In genomic region chr12:110418735-110419350, GRCm38 (mm10) we compare ENCODE assay signal across 8 mouse cellular contexts. TPM values are rescaled to one million over a fixed set of nuclear protein-coding genes. Genes with fewer than 3 reads are reported as not detected.
DNase-seq lines count a peak whose midpoint lies in the region; ATAC-seq and TF ChIP-seq lines count a peak whose summit lies in the region.

No protein-coding gene starts in this region.

- no peak overlapping the region for H3K9ac ChIP-seq in CH12.LX (ENCODE audit: insufficient read depth, low read depth)
- H3K9ac ChIP-seq in kidney, embryonic 16.5 days (replicated peaks; ENCODE audit: low read length), result no peak overlapping the region
- no peak overlapping the region for H3K9ac ChIP-seq in liver, postnatal 0 days (replicated peaks)

- ATAC-seq in kidney, embryonic 16.5 days (ENCODE audit: low FRiP score, low TSS enrichment), result 0 out of 2 replicates have a peak, but pooled peaks have one; percentile 21
- peak; percentile 20 for ATAC-seq in liver, postnatal 0 days

- no peak overlapping the region for H3K4me3 ChIP-seq in CH12.LX (replicated peaks in 1 of 3; ENCODE audit: low read depth in 2 of 3, low read length in 2 of 3, poor library complexity in 1 of 3)
- no peak overlapping the region for H3K4me3 ChIP-seq in kidney, embryonic 16.5 days (ENCODE audit: low read length)
- H3K4me3 ChIP-seq in liver, postnatal 0 days (ENCODE audit: low read depth, low read length), result no peak overlapping the region
- H3K4me3 ChIP-seq in olfactory bulb, adult 2 months (ENCODE audit: insufficient read depth, low read depth, low read length), result no peak overlapping the region

- H3K4me2 ChIP-seq in CH12.LX (ENCODE audit: insufficient read depth, low read depth, poor library complexity, severe bottlenecking), result peak overlapping the region; percentile 64
- H3K4me2 ChIP-seq in kidney, embryonic 16.5 days (replicated peaks; ENCODE audit: low read depth, low read length), result no peak overlapping the region
- H3K4me2 ChIP-seq in liver, postnatal 0 days (ENCODE audit: low read depth, low read length), result no peak overlapping the region

- H3K79me2 ChIP-seq in CH12.LX (replicated peaks; ENCODE audit: control insufficient read depth, extremely low read depth, insufficient read depth, poor library complexity, severe bottlenecking), result no peaks in the 10 kb centered on the region

- no peaks in the 10 kb centered on the region for H3K36me3 ChIP-seq in CH12.LX (replicated peaks in 1 of 2; ENCODE audit: control insufficient read depth in 1 of 2, insufficient read depth in 1 of 2, low read length in 1 of 2)
- H3K36me3 ChIP-seq in kidney, embryonic 16.5 days (ENCODE audit: insufficient read depth, low read length), result no peaks in the 10 kb centered on the region
- no peaks in the 10 kb centered on the region for H3K36me3 ChIP-seq in liver, postnatal 0 days (replicated peaks; ENCODE audit: insufficient read depth, low read length)

- dilution Hi-C loops in CH12.LX (cut with MboI; ENCODE audit: extremely low pct_ligation_motif_present, extremely low pct_unique_long_range_greater_than_20kb, low sequenced_read_pairs), result no loop called here

- peaks cover 6 to 10% of the 10 kb centered on the region in 2 experiments; a peak in 3 of 4 replicates for H3K4me1 ChIP-seq in CH12.LX (ENCODE audit: control insufficient read depth in 1 of 2, insufficient read depth in 2 of 2)
- H3K4me1 ChIP-seq in kidney, embryonic 16.5 days (ENCODE audit: insufficient read depth, low read length), result peaks cover 9% of the 10 kb centered on the region; the same call in 1 of the 2 replicates
- no peaks in the 10 kb centered on the region for H3K4me1 ChIP-seq in liver, postnatal 0 days (ENCODE audit: insufficient read depth)
- H3K4me1 ChIP-seq in olfactory bulb, adult 2 months (ENCODE audit: control insufficient read depth, insufficient read depth, low read length), result peaks cover 4% of the 10 kb centered on the region

- no peak for TF ChIP-seq EP300 in CH12.LX (IDR thresholded peaks at IDR 0.05; ENCODE audit: low read length)
- no peak for TF ChIP-seq EP300 in liver, postnatal 0 days (IDR thresholded peaks at IDR 0.05; ENCODE audit: low read depth)

- in situ Hi-C loops in CH12.LX (cut with MboI; ENCODE audit: low pct_ligation_motif_present, low pct_unique_long_range_greater_than_20kb, low sequenced_read_pairs), result loop anchor here (5.0 kb wide), 1 partner anchor 423 kb away; the partner anchor contains the start of gene Mok

- WGBS in kidney, embryonic 16.5 days, result 37% methylated on average over 7 of the region's 8 CpGs
- 33% methylated on average over 7 of the region's 8 CpGs for WGBS in liver, postnatal 0 days (ENCODE audit: insufficient replicate concordance)
- 29% methylated on average over 8 of the region's 8 CpGs for WGBS in olfactory bulb, adult 2 months

- peak; percentile 44 to 74 for TF ChIP-seq CTCF in CH12.LX (conservative IDR thresholded peaks at IDR 0.05 in 1 of 2, IDR thresholded peaks at IDR 0.05 in 1 of 2; ENCODE audit: low read depth in 2 of 2, low read length in 2 of 2)
- TF ChIP-seq CTCF in liver, postnatal 0 days (IDR thresholded peaks at IDR 0.05; ENCODE audit: low read depth), result peak; percentile 75
- 0 out of 2 replicates have a peak, but pooled peaks have one; percentile 9 for TF ChIP-seq CTCF in olfactory bulb, adult 2 months (IDR thresholded peaks at IDR 0.05; ENCODE audit: insufficient read depth, low read depth, low read length)

- intact Hi-C loops in gastrocnemius, postnatal 14 days (cut with DNase I; ENCODE audit: low total_unique reads), result no loop called here

- H3K9me3 ChIP-seq in CH12.LX (replicated peaks; ENCODE audit: low read length), result no peaks in the 10 kb centered on the region
- no peaks in the 10 kb centered on the region for H3K9me3 ChIP-seq in kidney, embryonic 16.5 days (ENCODE audit: low read length)
- no peaks in the 10 kb centered on the region for H3K9me3 ChIP-seq in liver, postnatal 0 days (ENCODE audit: low read length)

- no peak for TF ChIP-seq POLR2A in CH12.LX (IDR thresholded peaks at IDR 0.05; ENCODE audit: low read depth, low read length)
- no peak for TF ChIP-seq POLR2A in olfactory bulb, adult 2 months (IDR thresholded peaks at IDR 0.05; ENCODE audit: insufficient read depth, low read depth, low read length)

- peaks cover 16% of the 10 kb centered on the region for H3K27me3 ChIP-seq in CH12.LX (replicated peaks)
- H3K27me3 ChIP-seq in kidney, embryonic 16.5 days (ENCODE audit: insufficient read depth, low read length), result no peaks in the 10 kb centered on the region
- H3K27me3 ChIP-seq in liver, postnatal 0 days (ENCODE audit: insufficient read depth, low read length), result no peaks in the 10 kb centered on the region

- peak; percentile 32 for DNase-seq in adrenal gland, adult 2 months
- no peak for DNase-seq in adrenal gland, postnatal 25 days
- peak; percentile 71 for DNase-seq in CH12.LX (ENCODE audit: extremely low read depth)
- peak; percentile 69 for DNase-seq in cerebellum, adult 9-10 months
- peak; percentile 24 for DNase-seq in gastrocnemius, postnatal 14 days
- DNase-seq in liver, postnatal 0 days, result peak; percentile 41

- H3K27ac ChIP-seq in CH12.LX (ENCODE audit: insufficient read depth, low read depth), result no peak overlapping the region
- H3K27ac ChIP-seq in kidney, embryonic 16.5 days (ENCODE audit: low read length), result no peak overlapping the region
- no peak overlapping the region for H3K27ac ChIP-seq in liver, postnatal 0 days (ENCODE audit: low read depth)
- no peak overlapping the region; the same call in 1 of the 2 replicates for H3K27ac ChIP-seq in olfactory bulb, adult 2 months (ENCODE audit: insufficient read depth, low read depth, low read length)

- peak; percentile 70 for TF ChIP-seq RAD21 in CH12.LX (IDR thresholded peaks at IDR 0.05; ENCODE audit: low read depth, low read length)

TF ChIP-seq in CH12.LX, 34 proteins besides CTCF, POLR2A, EP300 and RAD21:
- peak; percentile 61 for TF ChIP-seq SMC3 (IDR thresholded peaks at IDR 0.05; ENCODE audit: low read depth, low read length)
- peak; percentile 98 for TF ChIP-seq ZNF384 (IDR thresholded peaks at IDR 0.05; ENCODE audit: low read depth, low read length)
- TF ChIP-seq PAX5 (IDR thresholded peaks at IDR 0.05; ENCODE audit: low read length), result no peak

RNA-seq across cellular contexts. Expression of gene Ppp2r5c, which starts 28.1 kb away (rescaled TPM):
- 100 to 1,000 TPM; 112 to 118 TPM for total RNA-seq in adrenal gland, adult 2 months (2021)
- 12.8 and 14.8 TPM in 2 replicates for polyA plus RNA-seq in adrenal gland, adult 2 months (2012; rRNA removed)
- total RNA-seq in adrenal gland, postnatal 25 days (2021), result 98.6 and 115 TPM in 2 replicates
- total RNA-seq in CH12.LX (2012; rRNA removed), result 67.2 and 71.6 TPM in 2 replicates
- total RNA-seq in CH12.LX (2014; rRNA removed), result 111 and 122 TPM in 2 replicates
- 78.5 and 97.7 TPM in 2 replicates for polyA plus RNA-seq in CH12.LX (2012; ENCODE audit: insufficient read length, low read depth)
- total RNA-seq in gastrocnemius, postnatal 14 days (2021), result 10 to 100 TPM; 60.2 to 61.9 TPM
- 140 and 145 TPM in 2 replicates for polyA plus RNA-seq in kidney, embryonic 16.5 days (2015; fragmentation: Nextera tagmentation; extraction: Ambion mirVana)
- polyA plus RNA-seq in liver, postnatal 0 days (2015; fragmentation: Nextera tagmentation; extraction: Ambion mirVana), result 53.3 and 55.5 TPM in 2 replicates
- polyA plus RNA-seq in olfactory bulb, adult 2 months (2012; ENCODE audit: insufficient read depth, insufficient read length, low replicate concordance, missing spikeins), result not detected in 2 replicates

Comparison
In these comparisons a context has a peak if more than half of its experiments do, and no peak if none do; other contexts are left out.
1. CTCF ChIP-seq: peak in every context shown above with its lines; median percentile 75 in liver, postnatal 0 days; 59 in CH12.LX; 9 in olfactory bulb, adult 2 months.